Mouse (Mus musculus) midbrain, embryonic 13.5 days (tissue): ENCODE data around the gene Alox5. TPM values are rescaled to one million over a fixed set of nuclear protein-coding genes. Genes with fewer than 3 reads are reported as not detected.

Source experiments
- ATAC-seq: fragments of 200-750 bp; cut with Nextera tagmentation; 2 replicates; pipeline ENCODE4 v1.8.0; 2017; ENCODE audit warnings: mild to moderate bottlenecking, moderate TSS enrichment, moderate library complexity
- H3K27ac ChIP-seq: fragments of 300-500 bp; sonication (generic); 2 replicates; pipeline ENCODE4 v1.5.1; 2015; ENCODE audit warnings: inconsistent platforms, mild to moderate bottlenecking, moderate library complexity
- H3K27me3 ChIP-seq: fragments of 300-500 bp; sonication (generic); 2 replicates; pipeline ENCODE4 v1.6.1; 2015; ENCODE audit warnings: mild to moderate bottlenecking, inconsistent platforms
- H3K36me3 ChIP-seq: fragments of 300-500 bp; sonication (generic); 2 replicates; pipeline ENCODE4 v1.6.1; 2015; ENCODE audit warnings: mild to moderate bottlenecking, inconsistent platforms
- H3K4me1 ChIP-seq: fragments of 300-500 bp; sonication (generic); replicated peaks from 2 replicates; pipeline ENCODE4 v1.6.1; 2015; ENCODE audit warnings: inconsistent platforms
- H3K4me2 ChIP-seq: fragments of 300-500 bp; sonication (generic); replicated peaks from 2 replicates; pipeline ENCODE4 v1.6.1; 2015; ENCODE audit warnings: moderate library complexity, mild to moderate bottlenecking, inconsistent platforms
- H3K4me3 ChIP-seq: fragments of 300-500 bp; sonication (generic); replicated peaks from 2 replicates; pipeline ENCODE4 v1.5.1; 2015; ENCODE audit warnings: mild to moderate bottlenecking, inconsistent platforms
- H3K9ac ChIP-seq: fragments of 300-500 bp; sonication (generic); replicated peaks from 2 replicates; pipeline ENCODE4 v1.6.1; 2015; ENCODE audit warnings: mild to moderate bottlenecking, inconsistent platforms
- H3K9me3 ChIP-seq: fragments of 300-500 bp; sonication (generic); 2 replicates; pipeline ENCODE4 v1.6.1; 2016; ENCODE audit warnings: mild to moderate bottlenecking, inconsistent platforms
- whole genome bisulfite sequencing: fragments of 180-500 bp; shearing (Covaris S2); methylation state at CpG from one replicate; pipeline ENCODE4 v1.1.7; 2015; 5-methylcytosine and 5-hydroxymethylcytosine counted together
- polyA plus RNA-seq: library from polyadenylated mRNA; unstranded; fragments of >200 nt; fragmentation: Nextera tagmentation; extraction: Ambion mirVana; gene quantifications from 2 replicates; pipeline ENCODE4 v1.2.1, GENCODE M21; 2015

Gene Alox5
- polyA plus RNA-seq, 1 experiment from 2014 or later: 0.58 TPM

- H3K9me3 ChIP-seq: no peaks in the 10 kb centered on the region
- H3K4me3 ChIP-seq: no peak overlapping the region
- no peak overlapping the region for H3K27ac ChIP-seq
- no peaks in the 10 kb centered on the region for H3K27me3 ChIP-seq
- no peak for ATAC-seq
- H3K36me3 ChIP-seq: no peaks in the 10 kb centered on the region
- no peak overlapping the region for H3K9ac ChIP-seq
- no peak overlapping the region for H3K4me2 ChIP-seq
- 91% methylated on average over 4 of the region's 4 CpGs for WGBS
- H3K4me1 ChIP-seq: no peaks in the 10 kb centered on the region
Observed at GRCm38 (mm10) chr6:116440849-116441248, 20.1 kb downstream of the Alox5 start.

DNA sequence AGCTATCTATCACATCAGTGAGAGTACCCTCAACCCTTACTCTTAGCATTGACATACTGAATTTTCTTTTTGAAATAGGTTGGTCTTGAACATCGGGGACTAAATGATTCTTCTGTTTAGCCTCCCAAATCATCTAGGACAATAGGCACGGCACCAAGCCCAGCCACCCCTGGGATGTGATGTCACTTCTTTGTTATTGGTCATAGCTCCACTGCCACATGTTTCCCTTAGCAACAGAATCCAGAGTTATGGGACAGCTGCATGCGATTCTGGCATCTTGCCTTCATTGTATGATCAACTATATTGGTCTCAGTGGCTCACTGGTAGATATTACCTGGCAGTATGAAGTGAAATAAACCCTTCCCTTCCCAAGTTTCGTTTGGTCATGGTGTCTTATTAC is 20.5 kb downstream of the Alox5 start:
- no peak overlapping the region for H3K9ac ChIP-seq
- no peak overlapping the region for H3K4me2 ChIP-seq
- H3K9me3 ChIP-seq: no peaks in the 10 kb centered on the region
- no peaks in the 10 kb centered on the region for H3K4me1 ChIP-seq
- ATAC-seq: no peak
- WGBS: 79% methylated on average over 4 of the region's 4 CpGs
- H3K36me3 ChIP-seq: no peaks in the 10 kb centered on the region
- H3K4me3 ChIP-seq: no peak overlapping the region
- no peaks in the 10 kb centered on the region for H3K27me3 ChIP-seq
- no peak overlapping the region for H3K27ac ChIP-seq

DNA sequence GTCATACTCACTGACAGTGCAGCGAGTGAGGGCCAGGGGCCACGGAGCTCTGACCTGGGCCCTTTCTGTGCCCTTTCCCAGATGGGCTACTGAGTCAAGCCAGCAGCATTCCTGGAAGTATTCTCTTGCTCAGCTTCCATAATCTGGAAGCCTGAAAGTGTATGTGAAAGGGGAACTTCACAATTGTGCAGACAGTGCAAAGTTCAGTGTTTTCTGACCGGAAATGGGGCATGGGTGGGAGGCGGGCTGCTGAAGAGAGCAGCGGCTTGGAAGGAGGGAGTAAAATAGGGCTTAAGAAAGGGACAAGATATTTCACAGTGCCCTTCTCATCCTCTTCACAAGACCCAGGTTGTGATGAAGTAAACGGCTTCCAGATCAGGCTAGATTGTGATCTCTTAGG is 21.4 kb downstream of the Alox5 start:
- no peaks in the 10 kb centered on the region for H3K4me1 ChIP-seq
- H3K27ac ChIP-seq: no peak overlapping the region
- no peaks in the 10 kb centered on the region for H3K9me3 ChIP-seq
- 87% methylated on average over 6 of the region's 6 CpGs for WGBS
- no peak overlapping the region for H3K9ac ChIP-seq
- H3K4me2 ChIP-seq: no peak overlapping the region
- no peaks in the 10 kb centered on the region for H3K36me3 ChIP-seq
- H3K4me3 ChIP-seq: no peak overlapping the region
- no peak for ATAC-seq
- no peaks in the 10 kb centered on the region for H3K27me3 ChIP-seq

DNA sequence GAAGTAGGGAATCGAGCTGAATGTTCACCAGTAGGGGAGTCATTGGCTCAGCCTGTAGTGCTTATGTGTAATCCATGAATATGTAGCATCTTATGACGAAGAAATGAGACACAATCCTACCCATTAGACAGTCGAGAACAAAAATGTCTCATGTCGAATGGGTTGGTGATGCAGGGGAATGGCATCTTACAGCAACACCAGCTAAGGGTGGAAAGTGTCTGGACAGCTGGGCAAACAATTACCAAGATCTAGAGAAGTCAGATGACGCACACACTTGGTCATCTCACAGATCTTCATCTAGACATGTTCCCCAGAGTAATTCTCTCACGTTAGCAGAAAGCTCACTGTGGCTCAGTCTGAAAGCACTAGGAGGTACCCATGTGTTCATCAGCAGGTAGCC is 22.1 kb downstream of the Alox5 start:
- Histone ChIP-seq H3K9me3 (no peaks in the 10 kb centered on the region), H3K4me1 (no peaks in the 10 kb centered on the region), H3K4me2 (no peak overlapping the region), H3K27ac (no peak overlapping the region), H3K4me3 (no peak overlapping the region), H3K9ac (no peak overlapping the region), H3K27me3 (no peaks in the 10 kb centered on the region), H3K36me3 (no peaks in the 10 kb centered on the region)
- WGBS: 86% methylated on average over 6 of the region's 6 CpGs
- no peak for ATAC-seq

DNA sequence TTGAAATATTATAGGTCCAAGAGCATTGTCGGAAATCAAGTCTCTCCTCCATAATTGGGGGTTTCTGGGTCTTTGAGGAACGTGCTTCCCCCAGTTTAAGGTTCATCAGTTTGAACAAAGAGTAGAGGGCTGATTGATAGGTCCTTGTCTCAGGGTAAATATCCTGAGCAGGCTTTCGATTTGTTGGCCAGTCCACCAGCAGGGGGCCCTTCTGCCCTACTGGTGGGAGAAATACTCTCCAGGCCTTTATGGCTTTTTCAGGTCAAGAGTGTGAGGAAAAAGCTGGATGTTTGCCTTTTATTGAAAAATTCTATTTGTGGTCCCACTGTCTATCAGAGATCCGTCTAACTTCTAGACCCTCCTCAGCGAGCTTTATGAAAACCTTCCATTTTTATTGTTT is 32.7 kb downstream of the Alox5 start:
- ATAC-seq: no peak
- no peak overlapping the region for H3K4me2 ChIP-seq
- no peaks in the 10 kb centered on the region for H3K27me3 ChIP-seq
- H3K4me1 ChIP-seq: no peaks in the 10 kb centered on the region
- no peaks in the 10 kb centered on the region for H3K36me3 ChIP-seq
- 72% methylated on average over 5 of the region's 5 CpGs for WGBS
- no peak overlapping the region for H3K4me3 ChIP-seq
- no peak overlapping the region for H3K9ac ChIP-seq
- H3K27ac ChIP-seq: no peak overlapping the region
- H3K9me3 ChIP-seq: no peaks in the 10 kb centered on the region

DNA sequence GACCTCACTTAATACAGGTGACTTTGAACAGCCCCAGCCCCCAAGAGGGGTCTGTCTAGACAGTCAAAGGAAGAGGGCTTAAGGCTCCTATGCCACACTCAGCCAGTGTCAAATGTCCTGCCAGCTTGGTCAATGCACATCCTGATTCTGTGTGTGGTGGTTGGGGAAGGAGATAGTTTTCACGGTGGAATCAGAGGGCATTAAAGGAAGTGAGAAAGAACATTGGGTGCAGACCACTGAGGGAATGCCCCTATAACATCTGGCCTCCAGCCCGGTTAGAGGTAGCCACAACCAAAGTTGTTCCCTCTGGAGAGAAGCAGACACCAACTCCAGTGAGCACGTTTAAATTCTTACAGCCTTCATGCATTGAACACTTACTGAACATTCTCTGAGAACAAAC is 33.4 kb downstream of the Alox5 start:
- ATAC-seq: no peak
- WGBS: 81% methylated on average over 3 of the region's 3 CpGs
- no peaks in the 10 kb centered on the region for H3K27me3 ChIP-seq

DNA sequence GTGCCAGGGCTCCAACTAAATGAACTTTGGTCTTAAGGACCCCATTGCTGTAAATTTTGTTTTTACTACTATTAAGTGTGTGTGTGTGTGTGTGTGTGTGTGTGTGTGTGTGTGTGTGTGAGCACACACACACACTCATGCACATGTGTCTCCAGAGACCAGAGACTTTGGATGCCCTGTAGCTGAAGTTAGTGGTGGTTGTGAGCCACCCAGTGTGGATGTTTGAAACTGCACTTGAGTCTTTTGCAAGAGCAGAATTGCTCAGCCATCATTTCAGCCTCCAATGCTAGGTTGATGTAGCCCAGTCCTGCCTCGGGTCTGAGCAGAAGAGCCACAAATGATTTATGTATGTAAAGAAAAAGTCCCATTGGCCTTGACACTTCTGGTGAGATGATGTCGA is 37.3 kb downstream of the Alox5 start:
- ATAC-seq: no peak
- Histone ChIP-seq H3K4me2 (no peak overlapping the region), H3K9ac (no peak overlapping the region), H3K9me3 (no peaks in the 10 kb centered on the region), H3K27ac (no peak overlapping the region), H3K36me3 (no peaks in the 10 kb centered on the region), H3K4me3 (no peak overlapping the region), H3K27me3 (no peaks in the 10 kb centered on the region), H3K4me1 (peaks cover 2% of the 10 kb centered on the region; the same call in 1 of the 2 replicates)
- 68% methylated on average over 2 of the region's 2 CpGs for WGBS

More for the DNA sequence above, 33.4 kb downstream of the Alox5 start:
- Histone ChIP-seq H3K9ac (no peak overlapping the region), H3K4me3 (no peak overlapping the region), H3K36me3 (no peaks in the 10 kb centered on the region), H3K9me3 (no peaks in the 10 kb centered on the region), H3K4me1 (no peaks in the 10 kb centered on the region), H3K27ac (no peak overlapping the region), H3K4me2 (no peak overlapping the region)

- Histone ChIP-seq H3K4me1 (peaks cover 5% of the 10 kb centered on the region; the same call in 1 of the 2 replicates), H3K4me3 (no peak overlapping the region), H3K9ac (no peak overlapping the region), H3K36me3 (no peaks in the 10 kb centered on the region), H3K27ac (no peak overlapping the region), H3K4me2 (no peak overlapping the region), H3K27me3 (no peaks in the 10 kb centered on the region), H3K9me3 (no peaks in the 10 kb centered on the region)
- WGBS: 92% methylated on average over 7 of the region's 7 CpGs
- no peak for ATAC-seq
Observed at GRCm38 (mm10) chr6:116422991-116423390, 38.0 kb downstream of the Alox5 start.

DNA sequence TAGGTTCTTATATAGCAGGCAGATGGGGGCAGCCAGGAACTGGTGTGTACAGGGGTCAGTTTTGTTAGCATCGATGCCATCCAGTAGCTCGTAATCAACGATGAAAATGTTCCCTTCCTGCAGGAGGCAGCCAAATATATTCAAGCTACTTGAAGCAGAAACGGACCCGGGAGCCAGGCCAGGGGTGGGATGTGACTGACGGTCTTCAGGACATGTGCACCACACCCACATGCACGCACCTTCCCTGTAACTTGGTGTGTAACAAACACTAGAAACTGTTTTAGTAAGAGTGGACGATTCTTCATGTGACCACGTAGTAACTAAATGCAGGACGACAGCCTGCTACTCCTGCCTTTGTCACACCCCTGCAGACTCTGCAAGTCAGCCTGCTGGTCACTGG is 40.7 kb downstream of the Alox5 start:
- no peaks in the 10 kb centered on the region for H3K36me3 ChIP-seq
- H3K9me3 ChIP-seq: no peaks in the 10 kb centered on the region
- peaks cover 5% of the 10 kb centered on the region; the same call in 1 of the 2 replicates for H3K4me1 ChIP-seq
- H3K9ac ChIP-seq: no peak overlapping the region
- H3K4me3 ChIP-seq: no peak overlapping the region
- no peaks in the 10 kb centered on the region for H3K27me3 ChIP-seq
- H3K27ac ChIP-seq: no peak overlapping the region
- WGBS: 84% methylated on average over 10 of the region's 10 CpGs
- H3K4me2 ChIP-seq: no peak overlapping the region
- no peak for ATAC-seq

- Histone ChIP-seq H3K4me2 (no peak overlapping the region), H3K27ac (no peak overlapping the region), H3K4me1 (peaks cover 5% of the 10 kb centered on the region; the same call in 1 of the 2 replicates), H3K9me3 (no peaks in the 10 kb centered on the region), H3K36me3 (no peaks in the 10 kb centered on the region), H3K27me3 (no peaks in the 10 kb centered on the region), H3K4me3 (no peak overlapping the region), H3K9ac (no peak overlapping the region)
- no peak for ATAC-seq
- whole genome bisulfite sequencing: 72% methylated on average over 6 of the region's 6 CpGs
Observed at GRCm38 (mm10) chr6:116419699-116420098, 41.3 kb downstream of the Alox5 start.

DNA sequence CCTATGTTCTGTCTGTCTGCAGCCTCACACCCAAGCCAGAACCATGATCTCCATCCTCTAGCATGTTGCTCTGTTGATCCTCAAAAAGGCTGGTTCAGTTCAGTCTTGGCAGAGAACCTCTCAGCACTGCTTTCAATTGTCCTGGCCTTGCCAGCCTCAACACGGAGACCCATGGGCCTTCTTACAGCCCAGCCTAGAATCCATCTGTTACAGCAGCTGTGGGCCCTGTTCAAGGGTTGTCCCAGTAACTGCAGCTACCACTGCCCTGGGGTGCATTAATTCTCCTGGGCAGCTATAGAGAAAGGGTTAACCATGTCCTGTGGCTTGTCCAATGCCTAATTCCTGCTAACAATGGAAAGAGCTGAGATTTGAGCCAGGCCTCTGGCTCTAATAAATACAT is 42.5 kb downstream of the Alox5 start:
- peaks cover 5% of the 10 kb centered on the region; the same call in 1 of the 2 replicates for H3K4me1 ChIP-seq
- no peaks in the 10 kb centered on the region for H3K9me3 ChIP-seq
- H3K27me3 ChIP-seq: no peaks in the 10 kb centered on the region
- H3K4me3 ChIP-seq: no peak overlapping the region
- H3K36me3 ChIP-seq: no peaks in the 10 kb centered on the region
- no peak for ATAC-seq
- no peak overlapping the region for H3K9ac ChIP-seq
- no peak overlapping the region for H3K4me2 ChIP-seq
- no peak overlapping the region for H3K27ac ChIP-seq
- 61% methylated on average over 1 of the region's 1 CpGs for WGBS

DNA sequence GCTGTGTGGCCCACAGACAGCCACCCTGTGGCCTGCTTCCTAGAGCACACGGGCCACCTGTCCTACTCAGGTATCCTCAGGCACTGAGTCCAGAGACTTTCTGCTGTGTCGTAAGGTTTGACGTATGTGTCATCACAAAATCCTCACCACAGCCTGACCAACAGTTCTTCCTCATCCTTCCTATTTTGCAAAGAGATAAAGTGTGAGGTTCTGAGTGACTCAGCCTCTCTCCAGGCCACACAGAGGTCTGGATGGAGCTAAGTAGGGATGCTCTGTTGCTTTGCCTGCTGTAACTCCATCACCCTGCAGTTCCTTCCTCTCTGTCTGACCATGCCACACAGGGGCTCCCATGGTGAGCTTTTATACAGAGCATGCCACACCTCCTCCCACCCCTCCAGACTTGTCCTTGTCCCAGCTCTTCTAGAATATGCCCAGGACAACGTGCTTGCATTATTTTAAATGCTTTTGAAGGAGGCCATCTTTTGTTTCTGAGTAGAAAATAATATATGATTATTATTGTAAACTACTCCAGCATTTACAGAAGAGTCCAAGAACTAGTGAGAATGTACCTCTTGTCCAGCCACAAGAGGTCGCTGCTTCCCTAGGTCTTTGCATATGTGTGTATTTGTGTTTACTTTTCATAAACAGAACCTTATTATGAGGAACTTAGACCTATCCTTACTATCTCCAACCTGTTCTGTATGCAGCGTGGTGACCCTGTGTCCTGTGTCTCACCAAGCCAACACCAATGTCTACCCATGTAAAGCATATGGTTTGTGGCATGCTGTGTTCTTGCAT is 43.3 kb downstream of the Alox5 start:
- Histone ChIP-seq H3K4me1 (peaks cover 5% of the 10 kb centered on the region; the same call in 1 of the 2 replicates), H3K4me3 (no peak overlapping the region), H3K27ac (no peak overlapping the region), H3K27me3 (no peaks in the 10 kb centered on the region), H3K9ac (no peak overlapping the region), H3K9me3 (no peaks in the 10 kb centered on the region), H3K36me3 (0 out of 2 replicates have a peak, but pooled peaks cover 6% of the 10 kb centered on the region), H3K4me2 (no peak overlapping the region)
- no peak for ATAC-seq
- whole genome bisulfite sequencing: 66% methylated on average over 6 of the region's 6 CpGs
